Mouse (Mus musculus) left cerebral cortex, adult 8-10 months (tissue): ENCODE data around the gene Rapgef1. TPM values are rescaled to one million over a fixed set of nuclear protein-coding genes. Genes with fewer than 3 reads are reported as not detected.
A peak's percentile ranks its signal among the peaks of the same experiment; 100 is the strongest.

Source experiments
- DNase-seq, 2 experiments: peaks; one replicate each; pipeline ENCODE4 v3.0.0; 2022; ENCODE audit warnings: low spot score in 2 of 2
- total RNA-seq, 4 experiments: library from RNA; stranded (reverse); gene quantifications; 2 replicates each; pipeline ENCODE4 v1.2.4; 2022

Gene Rapgef1
- total RNA-seq, 4 experiments from 2014 or later = 88.6 to 103 (median 94.1) TPM

DNA sequence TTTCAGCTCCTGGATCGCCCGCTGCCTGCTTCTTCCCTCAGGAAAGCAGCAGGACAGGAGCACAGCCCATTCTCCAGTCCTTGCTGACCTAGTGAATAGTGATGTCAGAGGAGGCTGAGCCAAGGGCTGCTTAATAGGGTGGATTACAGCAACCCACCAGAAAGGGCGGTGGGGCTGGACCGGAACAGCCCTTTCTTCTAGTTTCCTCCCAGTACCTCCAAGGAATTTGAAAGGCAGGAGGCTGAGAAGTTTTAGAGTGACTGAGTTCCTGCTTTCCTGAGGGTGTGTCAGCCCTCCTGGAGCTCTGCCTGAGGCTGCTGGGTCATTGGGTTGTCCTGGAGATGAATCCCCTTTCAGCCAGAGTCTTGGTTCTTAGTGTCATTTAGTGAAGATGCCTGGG is 23.9 kb downstream of the Rapgef1 start:
- no peak for DNase-seq

DNA sequence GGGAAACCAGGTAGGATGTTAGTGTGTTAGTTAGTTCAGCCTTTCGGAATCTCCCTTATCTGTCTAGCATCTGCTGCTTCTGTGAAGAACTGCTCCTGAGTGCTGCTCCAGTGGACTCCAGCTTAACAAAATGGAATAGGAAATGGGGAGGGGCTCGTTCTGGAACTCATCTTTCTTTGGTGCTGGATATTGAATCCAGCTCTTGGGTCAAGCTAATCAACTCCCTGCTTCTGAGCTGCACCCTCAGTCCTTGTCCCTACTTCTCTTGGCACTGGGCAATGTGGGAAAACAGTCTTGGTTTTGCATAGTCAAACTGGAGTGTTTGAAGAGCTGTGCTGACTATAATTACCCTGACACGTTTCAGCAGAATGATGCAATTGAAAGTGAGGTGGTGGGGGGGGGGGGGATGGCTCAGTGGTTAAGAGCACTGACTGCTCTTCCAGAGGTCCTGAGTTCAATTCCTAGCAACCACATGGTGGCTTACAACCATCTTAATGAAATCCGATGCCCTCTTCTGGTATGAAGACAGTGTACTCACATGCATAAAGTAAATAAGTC is 25.6 kb downstream of the Rapgef1 start:
- DNase-seq = no peak

DNA sequence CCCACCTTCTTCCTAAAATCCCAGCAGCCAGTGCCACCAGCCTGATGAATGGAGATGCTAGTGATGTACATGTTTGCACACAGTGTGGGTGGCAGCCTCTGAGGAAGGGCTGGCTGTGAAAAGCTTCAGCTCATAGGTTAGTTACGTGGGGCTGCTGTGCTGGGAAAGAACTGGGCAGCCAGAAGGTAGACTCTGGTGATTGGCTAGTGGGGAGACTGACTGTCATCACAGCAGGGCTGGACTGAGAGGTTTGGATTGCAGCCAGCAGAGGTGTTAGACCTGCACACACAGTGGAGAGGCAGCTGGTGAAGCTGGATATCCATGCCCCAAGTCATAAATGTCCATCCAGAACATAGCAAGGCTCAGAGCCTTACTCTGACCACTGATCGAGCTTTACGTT is 27.1 kb downstream of the Rapgef1 start:
- DNase-seq = no peak

DNA sequence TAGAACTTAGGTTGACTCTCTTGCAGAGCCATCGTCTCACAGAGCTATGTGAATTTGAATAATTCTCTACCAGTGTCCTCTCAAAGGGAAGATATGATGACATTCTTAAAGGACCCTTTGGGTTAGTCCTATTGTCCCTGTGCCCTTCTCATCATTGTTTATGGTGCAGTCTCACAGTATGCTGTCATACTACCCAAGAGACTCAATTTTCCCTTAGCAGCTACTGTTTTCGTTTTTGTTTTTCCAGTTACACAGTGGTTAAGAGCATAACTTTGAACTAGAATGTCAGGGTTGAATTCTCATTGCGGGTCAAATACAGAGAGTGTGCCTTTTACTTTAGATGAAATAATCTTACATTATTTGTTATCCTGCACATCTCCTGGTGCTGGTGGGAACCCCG is 27.6 kb downstream of the Rapgef1 start:
- no peak for DNase-seq

DNA sequence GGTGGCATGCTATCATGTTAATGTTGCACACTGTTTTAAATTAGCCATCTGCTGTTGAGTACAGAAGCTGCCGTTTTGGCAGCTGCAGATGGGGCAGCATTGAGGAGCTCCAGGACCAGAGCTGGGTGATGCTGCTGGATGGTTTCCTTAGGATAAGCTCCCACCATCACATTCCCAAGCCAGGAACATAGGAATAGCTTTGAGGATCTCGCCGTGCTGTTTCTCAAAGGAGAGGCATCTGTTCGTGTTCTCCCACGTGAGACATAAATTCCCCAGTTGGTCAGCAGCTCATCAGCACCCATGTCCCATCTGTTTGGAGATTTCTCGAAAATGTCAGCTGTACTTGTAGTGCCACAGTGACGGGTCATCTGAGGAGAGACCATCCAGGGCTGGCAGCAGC is 28.3 kb downstream of the Rapgef1 start:
- DNase-seq = peak in 1 of 2 experiments; percentile 89

DNA sequence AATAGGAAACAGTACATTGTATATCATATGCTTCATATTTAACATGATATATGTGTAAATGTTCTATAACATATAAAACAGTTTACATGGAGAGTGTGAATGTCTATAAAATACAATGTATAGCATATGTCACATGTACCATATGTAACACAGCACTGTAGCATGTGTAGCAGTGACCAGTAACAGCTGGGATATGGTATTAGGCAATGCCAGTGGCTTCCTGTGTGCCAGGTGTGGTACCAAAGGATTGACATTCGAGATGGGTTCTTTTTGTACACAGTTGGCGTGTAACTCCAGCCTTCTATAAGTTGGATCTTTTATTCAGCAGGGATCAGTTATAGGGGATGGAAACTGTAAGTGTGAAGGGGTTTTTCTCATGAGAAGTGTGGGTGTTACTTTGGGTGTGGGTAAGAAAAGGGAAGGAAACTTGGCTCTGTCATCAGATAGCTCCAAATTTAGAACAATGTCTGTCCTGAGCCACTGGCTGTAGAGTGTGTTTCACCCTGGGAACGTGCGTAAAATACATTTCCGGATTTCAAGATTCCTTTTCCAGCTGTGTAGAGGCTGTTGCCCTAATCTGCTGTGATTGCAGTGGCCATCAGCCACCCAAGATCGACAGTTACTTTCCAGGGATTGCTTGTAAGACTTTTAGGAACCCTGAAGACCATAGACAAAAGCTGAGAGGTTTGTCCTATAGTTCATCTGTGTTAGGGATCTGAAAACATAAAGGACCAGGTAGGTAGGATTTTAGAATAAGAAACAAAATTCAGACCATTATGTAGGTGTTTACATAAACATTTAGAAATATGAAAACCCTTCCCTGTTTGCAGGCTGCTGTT is 29.7 kb downstream of the Rapgef1 start:
- DNase-seq = no peak

DNA sequence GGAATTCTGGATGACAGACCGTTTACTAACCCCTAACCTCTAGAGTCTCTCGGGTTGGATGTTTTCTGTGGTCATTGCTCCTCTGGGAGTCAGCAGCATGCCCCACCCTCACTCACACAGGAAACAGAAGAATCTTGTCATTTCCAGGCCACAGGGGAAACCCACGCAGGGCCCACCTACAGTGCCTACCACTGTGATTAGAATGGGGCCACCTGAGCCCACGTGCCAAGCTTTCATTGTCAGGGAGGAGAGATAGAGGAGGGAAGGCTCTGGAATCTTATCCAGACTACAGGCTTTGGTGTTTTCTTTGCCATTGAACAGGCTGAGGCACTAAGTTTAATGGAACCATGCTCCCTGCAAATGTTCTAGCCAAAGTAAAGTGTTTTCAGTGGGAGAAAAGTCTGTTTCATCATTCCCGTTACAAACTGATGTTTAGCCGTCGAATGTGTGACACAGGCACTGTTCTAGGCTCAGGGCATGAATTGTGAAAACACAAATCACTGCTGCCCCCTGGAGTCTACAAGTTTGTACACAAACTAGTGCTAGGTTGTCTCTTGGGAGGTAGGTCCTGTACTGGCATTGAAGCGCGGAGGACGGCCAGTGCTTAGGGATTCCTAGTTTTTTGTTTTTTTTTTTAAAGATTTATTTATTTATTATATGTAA is 30.4 kb downstream of the Rapgef1 start:
- no peak for DNase-seq

DNA sequence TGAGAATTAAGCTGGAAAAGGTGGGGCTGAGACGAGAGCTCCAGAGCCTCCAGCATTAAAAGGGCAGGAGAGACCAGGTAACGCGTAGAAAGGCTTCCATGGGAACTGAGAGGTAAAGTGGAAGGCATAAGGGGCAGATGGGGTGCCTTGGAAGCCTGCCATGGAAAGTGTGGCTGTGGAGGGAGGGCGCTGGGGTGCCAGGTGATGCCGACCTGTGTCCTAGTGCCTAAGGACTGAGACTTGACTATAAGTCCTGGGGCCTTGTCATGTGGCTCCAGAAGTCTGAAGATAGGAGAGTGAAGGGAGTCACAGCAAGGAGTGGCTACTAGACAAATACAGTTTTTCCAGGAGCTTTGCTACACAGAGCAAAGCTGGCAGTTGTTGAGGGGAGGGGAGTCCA is 32.4 kb downstream of the Rapgef1 start:
- no peak for DNase-seq

DNA sequence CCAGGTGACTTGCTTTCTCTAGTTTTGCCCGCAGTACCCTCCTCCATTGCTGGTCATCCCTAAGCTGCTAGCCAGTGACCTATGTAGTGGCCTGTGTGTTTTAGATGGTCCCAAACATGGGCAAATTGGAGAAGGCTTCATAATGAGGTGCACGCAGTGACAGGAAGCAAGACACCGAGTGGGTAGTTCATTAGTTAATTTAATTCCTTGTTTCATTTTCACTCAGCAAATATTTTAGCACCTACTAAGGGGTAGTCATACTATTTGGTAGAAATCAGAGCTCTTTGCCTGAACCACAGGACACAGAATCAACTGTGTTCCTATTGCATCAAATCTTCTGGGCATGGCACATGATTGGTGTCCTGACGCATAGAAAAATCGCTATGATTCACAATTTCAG is 35.9 kb downstream of the Rapgef1 start:
- no peak for DNase-seq

DNA sequence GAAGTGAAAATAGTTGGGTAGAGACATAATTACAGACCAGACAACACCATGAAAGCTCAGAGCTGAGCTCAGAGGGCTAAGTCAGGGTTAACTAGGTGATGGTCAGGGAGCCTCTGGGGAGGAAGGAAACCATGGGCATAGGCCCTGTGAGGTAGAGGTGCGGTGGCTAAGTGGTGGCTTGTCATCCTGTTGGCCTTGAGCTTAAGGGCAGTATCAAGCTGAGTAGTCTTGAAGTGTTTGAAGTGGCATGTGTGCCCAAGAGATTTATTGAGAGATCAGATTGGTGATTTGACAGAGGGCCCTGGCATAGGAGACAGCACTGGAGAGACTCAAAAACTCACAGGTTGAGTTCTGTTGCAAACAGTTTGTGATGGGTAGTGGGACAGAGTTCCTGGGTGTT is 36.6 kb downstream of the Rapgef1 start:
- no peak for DNase-seq

DNA sequence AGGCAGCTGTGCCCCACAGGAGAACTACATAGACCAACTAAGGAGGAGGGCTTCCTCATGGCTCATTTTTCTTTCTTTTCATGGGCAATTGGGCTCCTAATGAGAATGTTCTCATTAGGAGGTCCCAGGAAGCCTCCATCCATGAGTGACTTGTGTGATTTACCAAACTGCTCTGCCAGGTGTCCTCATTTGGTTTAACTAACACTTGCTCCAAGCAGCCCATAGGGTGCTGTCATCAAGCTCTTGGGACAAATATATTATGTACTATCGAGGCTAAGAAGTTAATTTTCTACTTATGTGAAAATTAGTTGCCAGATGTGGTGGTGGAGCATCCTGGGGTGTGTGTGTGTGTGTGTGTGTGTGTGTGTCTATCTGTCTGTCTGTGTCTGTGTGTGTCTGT is 37.6 kb downstream of the Rapgef1 start:
- no peak for DNase-seq

DNA sequence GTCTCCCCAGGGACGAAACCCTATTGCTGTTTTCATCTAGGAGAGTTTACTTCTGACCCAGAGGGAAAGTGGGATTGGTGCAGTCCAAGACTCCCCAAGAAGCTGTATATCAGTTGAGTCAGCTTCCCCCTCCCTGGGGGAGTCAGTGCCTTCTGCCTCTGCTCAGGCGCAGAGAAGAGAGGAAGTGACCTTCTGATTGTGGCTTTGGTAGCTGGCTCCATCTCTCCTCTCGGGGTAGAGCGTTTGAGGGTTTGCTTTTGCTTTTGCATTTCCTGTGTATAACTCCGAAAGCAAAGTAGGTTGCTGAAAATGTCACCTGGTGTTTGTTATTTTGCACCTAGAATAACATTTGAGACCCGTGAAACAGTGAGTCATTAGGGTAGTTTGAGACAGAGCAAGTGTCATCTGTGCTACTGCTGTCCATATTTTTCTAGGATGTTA is 42.3 kb downstream of the Rapgef1 start:
- DNase-seq = no peak

DNA sequence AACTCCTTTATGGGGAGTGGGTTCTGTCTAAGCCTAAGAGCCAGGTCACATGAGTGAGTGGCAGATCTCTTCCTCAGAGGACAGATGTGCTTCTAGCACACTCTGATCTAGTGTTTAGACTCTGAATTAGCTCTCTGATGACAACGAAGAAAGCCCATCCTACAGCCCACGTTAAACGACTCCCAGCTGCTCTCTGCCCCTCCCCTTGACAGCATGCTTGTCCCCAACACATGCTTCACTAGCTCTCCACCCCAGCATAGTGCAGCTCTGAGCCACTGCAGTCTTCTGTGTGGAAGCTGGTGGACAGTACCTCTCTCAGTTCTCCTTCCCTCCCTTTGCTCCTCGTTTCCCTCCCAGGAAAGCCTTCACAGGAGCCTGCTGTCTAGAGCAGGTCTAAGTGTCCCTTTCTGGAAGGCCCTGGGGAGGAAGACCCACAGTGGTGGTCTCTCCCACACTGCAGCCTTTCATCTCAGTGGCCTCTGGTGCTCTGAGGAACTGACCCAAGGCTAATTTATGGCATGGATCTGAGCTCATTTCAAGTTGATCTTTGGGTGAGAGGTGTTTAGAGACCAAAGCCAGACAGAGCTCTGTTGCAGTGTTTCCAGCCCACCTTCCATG is 43.8 kb downstream of the Rapgef1 start:
- no peak for DNase-seq

DNA sequence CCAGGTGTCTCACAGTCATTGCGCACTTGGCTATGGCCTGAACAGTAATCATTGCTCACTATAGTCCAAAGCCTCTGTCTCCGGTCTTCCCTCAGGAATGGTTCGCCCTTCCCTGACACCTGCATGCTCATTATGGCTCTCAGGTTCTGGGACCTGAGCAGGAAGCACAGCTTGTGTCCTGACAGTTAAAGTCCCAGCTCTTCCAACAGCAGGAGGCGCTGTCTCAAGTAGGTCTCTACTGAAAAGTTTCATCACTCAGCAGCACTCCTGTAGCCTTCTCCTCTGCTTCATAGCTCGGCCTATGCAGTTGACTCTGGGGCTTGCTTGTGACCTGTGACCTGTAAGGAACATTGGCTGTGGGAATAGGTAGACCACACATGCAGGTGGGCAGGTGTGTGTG is 45.9 kb downstream of the Rapgef1 start:
- no peak for DNase-seq

DNA sequence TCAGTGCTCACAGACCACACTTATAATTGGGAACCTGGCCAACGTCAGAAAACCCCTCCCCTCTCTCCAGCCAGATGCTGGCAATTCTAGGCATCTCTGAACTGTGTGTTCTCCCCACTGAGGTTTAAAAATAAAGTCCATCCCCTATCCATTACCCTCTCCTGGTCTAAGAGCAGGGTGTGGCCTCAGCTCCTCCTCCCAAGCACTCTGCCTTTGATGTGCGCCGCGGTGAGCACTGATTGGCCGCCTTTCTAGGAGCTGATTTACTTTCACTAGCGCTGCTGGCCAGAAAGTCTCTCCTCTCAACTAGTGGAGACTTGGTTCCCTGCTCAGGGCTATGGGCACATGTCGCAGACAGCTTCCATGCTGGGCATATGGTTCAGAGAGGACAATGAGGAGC is 47.1 kb downstream of the Rapgef1 start:
- DNase-seq = no peak

DNA sequence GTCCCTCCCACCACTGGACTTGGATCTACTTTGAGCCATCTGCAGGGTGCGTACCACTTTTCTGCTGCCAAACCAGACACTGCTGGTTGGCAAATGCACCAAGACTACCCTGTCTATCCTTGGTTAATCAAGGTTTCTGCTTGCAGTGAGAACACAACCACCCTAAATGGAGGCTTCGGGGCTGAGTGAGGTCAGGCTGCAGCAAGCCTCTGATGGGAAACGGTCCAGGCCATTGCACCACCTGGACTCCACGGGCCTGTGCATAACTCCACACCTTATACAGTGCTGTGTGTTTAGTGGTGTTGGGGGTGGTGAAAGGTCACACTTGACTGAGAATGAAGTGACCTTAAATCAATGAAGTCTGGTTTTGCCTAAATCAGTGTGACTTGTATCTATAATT is 47.6 kb downstream of the Rapgef1 start:
- DNase-seq = no peak

DNA sequence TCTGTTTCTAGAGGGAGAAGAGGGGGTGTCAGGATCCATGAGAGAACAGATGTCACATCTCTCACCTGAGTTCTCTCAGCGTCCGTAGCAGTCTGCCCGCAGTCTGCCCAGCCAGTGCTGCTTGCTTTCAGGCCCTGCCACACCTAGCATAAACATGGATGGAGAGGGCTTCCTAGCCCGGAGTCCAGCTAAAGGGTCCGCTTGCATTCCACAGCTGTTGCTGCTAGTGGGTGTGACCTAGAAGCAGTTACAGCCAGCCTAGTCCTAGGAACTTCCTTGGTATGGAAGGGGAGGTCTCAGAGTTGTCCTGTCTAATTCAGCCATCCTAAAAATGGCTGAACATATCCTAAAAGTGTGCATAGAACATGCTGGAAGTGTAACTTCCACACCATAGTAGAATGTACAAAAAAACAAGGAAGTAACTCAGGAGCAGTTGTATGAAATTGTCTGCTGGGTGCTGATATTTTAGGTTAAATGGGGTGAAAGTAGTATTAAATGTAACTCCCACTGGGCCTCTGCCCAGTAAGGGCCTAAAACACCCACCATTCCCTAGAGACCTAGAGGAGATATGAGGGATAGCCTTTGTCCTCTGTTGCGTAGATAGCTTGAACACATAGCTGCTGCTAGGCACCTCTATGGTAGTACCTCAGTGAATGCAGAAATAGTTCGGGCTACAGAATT is 48.6 kb downstream of the Rapgef1 start:
- no peak for DNase-seq

DNA sequence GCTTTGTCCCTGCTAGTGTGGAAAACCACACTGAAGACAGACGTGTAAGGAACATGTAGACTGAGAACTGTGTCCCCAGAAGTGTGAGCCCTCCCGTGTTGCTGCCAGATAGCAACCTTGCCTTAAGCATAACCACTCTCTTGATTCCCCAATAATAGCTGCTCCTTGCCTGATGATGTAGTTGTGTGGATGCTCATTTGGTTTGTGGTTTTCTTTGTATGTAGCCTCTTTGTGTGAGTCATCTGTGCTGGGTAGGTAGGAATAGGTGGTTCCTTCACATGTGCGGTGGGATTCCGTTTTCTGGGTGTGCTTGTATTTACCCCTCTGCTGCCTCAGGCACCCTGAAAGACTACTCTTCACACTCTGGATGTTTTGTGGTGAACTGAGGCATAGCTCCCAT is 49.4 kb downstream of the Rapgef1 start:
- DNase-seq = no peak

DNA sequence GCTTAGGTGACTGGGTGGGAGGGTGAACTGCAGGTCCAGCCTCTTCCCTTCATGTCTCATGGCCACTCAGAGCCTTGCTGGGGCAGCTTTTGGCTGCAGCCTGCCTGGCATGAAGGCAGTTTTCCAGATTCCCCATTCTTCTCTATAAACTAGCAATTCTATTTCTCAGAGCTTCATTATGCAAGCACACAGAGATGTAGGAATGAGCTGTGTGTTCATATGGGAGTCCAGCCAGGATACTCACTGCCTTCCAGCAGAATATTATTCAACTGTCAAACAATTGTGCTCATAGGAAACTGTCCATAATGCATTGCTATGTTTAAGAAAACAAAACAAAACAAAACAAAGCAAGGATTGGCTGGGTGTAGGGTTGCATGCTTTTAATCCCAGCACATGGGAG is 50.2 kb downstream of the Rapgef1 start:
- DNase-seq = no peak

DNA sequence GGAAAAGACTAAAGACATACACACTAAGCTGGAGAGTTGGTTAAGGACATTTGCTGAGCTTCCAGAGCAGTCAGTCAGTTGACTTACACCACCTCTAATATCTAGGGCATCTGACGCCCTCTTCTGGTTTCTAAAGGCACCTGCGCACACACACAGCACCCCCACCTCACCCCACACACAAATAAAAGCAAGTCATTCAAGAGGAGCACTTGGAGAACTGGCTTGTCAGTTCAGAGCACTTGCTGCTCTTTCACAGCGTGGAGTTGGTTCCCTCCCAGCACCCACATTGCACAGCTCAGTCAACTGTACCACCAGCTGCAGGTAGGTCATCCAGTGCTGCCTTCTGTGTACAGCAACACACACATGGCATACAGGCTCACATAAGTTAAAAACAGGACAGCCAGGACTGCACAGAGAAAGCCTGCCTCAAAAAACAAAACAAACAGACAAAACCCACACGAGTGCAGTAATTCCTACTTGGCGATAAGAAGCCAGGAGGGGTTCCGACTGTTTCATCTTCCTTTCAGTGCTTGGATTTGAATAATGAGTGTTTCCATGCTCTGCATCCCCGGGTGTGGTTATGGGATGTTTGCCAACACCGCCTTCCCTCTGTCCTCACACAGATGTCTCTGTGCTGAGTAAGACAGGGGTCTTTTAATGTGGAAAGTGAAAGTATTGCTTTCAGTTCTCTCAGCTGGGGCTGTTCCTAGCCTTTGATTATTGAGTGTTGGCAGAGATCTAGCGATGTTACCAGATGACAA is 50.9 kb downstream of the Rapgef1 start:
- peak in 1 of 2 experiments; percentile 49 for DNase-seq

DNA sequence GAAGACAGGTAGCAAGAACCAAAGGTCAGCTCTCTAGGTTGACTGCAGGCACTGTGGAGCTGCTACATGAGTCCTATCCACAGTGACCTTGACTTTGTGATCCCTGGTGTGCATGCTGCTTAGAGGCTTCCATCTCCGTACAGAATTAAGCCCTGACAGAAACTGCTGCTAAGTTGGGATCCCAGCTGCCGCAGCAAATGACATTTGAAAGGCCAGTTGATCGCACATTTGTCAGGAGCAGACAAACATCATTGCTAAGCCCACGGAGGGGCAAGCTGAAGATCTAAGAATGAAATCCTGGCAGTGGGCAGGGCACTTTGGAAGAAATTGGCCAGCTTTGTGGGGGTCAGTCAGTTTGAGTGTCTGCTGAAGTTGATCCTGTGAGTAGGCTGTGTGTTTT is 51.9 kb downstream of the Rapgef1 start:
- no peak for DNase-seq
